ENCODE assay signal across 8 mouse cellular contexts in the genomic region with DNA sequence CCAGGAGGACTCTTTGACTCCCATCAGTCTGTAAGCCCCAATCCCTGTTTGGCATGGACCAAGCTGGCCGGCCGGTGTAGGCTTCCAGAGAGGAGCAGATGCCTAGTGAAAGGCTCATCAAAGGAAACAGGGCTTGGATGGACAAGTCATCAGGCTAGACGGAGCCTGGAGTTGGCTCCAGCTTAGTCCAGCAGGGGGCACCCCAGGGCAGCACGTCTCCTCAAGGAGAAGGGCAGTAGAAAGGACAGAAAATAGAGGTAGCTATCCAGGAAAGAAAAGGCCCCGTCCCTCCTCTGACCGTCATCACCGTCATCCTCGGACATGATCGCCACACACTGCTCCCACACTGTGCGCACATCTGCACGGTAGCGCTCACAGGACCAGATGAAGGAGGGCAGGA. TPM values are rescaled to one million over a fixed set of nuclear protein-coding genes. Genes with fewer than 3 reads are reported as not detected.
DNase-seq lines count a peak whose midpoint lies in the region; ATAC-seq and TF ChIP-seq lines count a peak whose summit lies in the region.

No protein-coding gene starts in this region.

- no peak overlapping the region for H3K27ac ChIP-seq in embryonic fibroblast, embryonic 13.5 days (ENCODE audit: insufficient read depth, low read length)
- H3K27ac ChIP-seq in heart, embryonic 10.5 days: peak overlapping the region; percentile 63
- H3K27ac ChIP-seq in kidney, embryonic 15.5 days: no peak overlapping the region

- DNase-seq in A20 (ENCODE audit: low read depth, low spot score): peak; percentile 79
- peak; percentile 81 to 87 for DNase-seq in adrenal gland, postnatal 4 days (ENCODE audit: low spot score in 2 of 2)
- peak; percentile 93 for DNase-seq in heart, embryonic 10.5 days (ENCODE audit: low spot score)
- DNase-seq in liver: peak; percentile 80
- DNase-seq in naive thymus-derived CD4-positive, alpha-beta T cell, adult 2 months (ENCODE audit: low read depth): peak; percentile 90
- peak; percentile 81 to 93 for DNase-seq in spleen, postnatal 4 days (ENCODE audit: low spot score in 2 of 2)

- H3K4me1 ChIP-seq in embryonic fibroblast, embryonic 13.5 days (ENCODE audit: control insufficient read depth, insufficient read depth, low read length): no peaks in the 10 kb centered on the region
- peaks cover 79% of the 10 kb centered on the region for H3K4me1 ChIP-seq in heart, embryonic 10.5 days
- peaks cover 76% of the 10 kb centered on the region for H3K4me1 ChIP-seq in kidney, embryonic 15.5 days

- TF ChIP-seq POLR2A in embryonic fibroblast, embryonic 13.5 days (IDR thresholded peaks at IDR 0.05; ENCODE audit: low read depth, low read length): no peak

- no peak overlapping the region for H3K9ac ChIP-seq in kidney, embryonic 15.5 days

- H3K9me3 ChIP-seq in heart, embryonic 10.5 days: no peaks in the 10 kb centered on the region
- no peaks in the 10 kb centered on the region for H3K9me3 ChIP-seq in kidney, embryonic 15.5 days (replicated peaks)

- 6% methylated on average over 12 of the region's 12 CpGs for WGBS in heart, embryonic 10.5 days
- WGBS in kidney, embryonic 15.5 days: 11% methylated on average over 12 of the region's 12 CpGs

- no peaks in the 10 kb centered on the region for H3K36me3 ChIP-seq in heart, embryonic 10.5 days
- H3K36me3 ChIP-seq in kidney, embryonic 15.5 days: no peaks in the 10 kb centered on the region

- ATAC-seq in kidney, embryonic 15.5 days (replicated peaks; ENCODE audit: low FRiP score): 0 out of 2 replicates have a peak, but pooled peaks have one; percentile 3

- H3K4me3 ChIP-seq in embryonic fibroblast, embryonic 13.5 days (ENCODE audit: insufficient read depth, low read length): no peak overlapping the region
- H3K4me3 ChIP-seq in heart, embryonic 10.5 days: no peak overlapping the region
- 0 out of 2 replicates have a peak overlapping the region, but pooled peaks have one; percentile 0 for H3K4me3 ChIP-seq in kidney, embryonic 15.5 days (replicated peaks)

- peak overlapping the region; percentile 26 for H3K4me2 ChIP-seq in kidney, embryonic 15.5 days

- peak; percentile 78 for TF ChIP-seq CTCF in embryonic fibroblast, embryonic 13.5 days (IDR thresholded peaks at IDR 0.05; ENCODE audit: borderline replicate concordance, insufficient read depth, low read length)

- H3K27me3 ChIP-seq in heart, embryonic 10.5 days (ENCODE audit: insufficient read depth, poor library complexity, severe bottlenecking): peaks cover 75% of the 10 kb centered on the region
- H3K27me3 ChIP-seq in kidney, embryonic 15.5 days: peaks cover 18% of the 10 kb centered on the region

RNA-seq across cellular contexts. Expression of gene P3h3, which starts 2.2 kb away (rescaled TPM):
- total RNA-seq in adrenal gland, postnatal 4 days (2021): 10 to 100 TPM; 47.3 to 52.2 TPM
- 72.7 and 76.7 TPM in 2 replicates for polyA plus RNA-seq in embryonic fibroblast, embryonic 13.5 days (2011; ENCODE audit: insufficient read length, low read depth, missing spikeins)
- polyA plus RNA-seq in heart, embryonic 10.5 days (2016; fragmentation: Nextera tagmentation; extraction: Ambion mirVana): 10.7 and 13.4 TPM in 2 replicates
- 23.7 and 28.6 TPM in 2 replicates for polyA plus RNA-seq in kidney, embryonic 15.5 days (2015; fragmentation: Nextera tagmentation; extraction: Ambion mirVana)

RNA-seq across cellular contexts. Expression of gene Gpr162, which starts 4.1 kb away (rescaled TPM):
- 1 to 10 TPM; 5.1 to 5.6 TPM for total RNA-seq in adrenal gland, postnatal 4 days (2021)
- polyA plus RNA-seq in embryonic fibroblast, embryonic 13.5 days (2011; ENCODE audit: insufficient read length, low read depth, missing spikeins): 0.55 and 0.63 TPM in 2 replicates
- polyA plus RNA-seq in heart, embryonic 10.5 days (2016; fragmentation: Nextera tagmentation; extraction: Ambion mirVana): 1.1 and 1.2 TPM in 2 replicates
- polyA plus RNA-seq in kidney, embryonic 15.5 days (2015; fragmentation: Nextera tagmentation; extraction: Ambion mirVana): 1.2 and 1.6 TPM in 2 replicates

RNA-seq across cellular contexts. Expression of gene Gnb3, which starts 19.6 kb away (rescaled TPM):
- total RNA-seq in adrenal gland, postnatal 4 days (2021): 10 to 100 TPM; 13.9 to 16.3 TPM
- 0.45 and 0.72 TPM in 2 replicates for polyA plus RNA-seq in embryonic fibroblast, embryonic 13.5 days (2011; ENCODE audit: insufficient read length, low read depth, missing spikeins)
- 2.4 and 5.2 TPM in 2 replicates for polyA plus RNA-seq in heart, embryonic 10.5 days (2016; fragmentation: Nextera tagmentation; extraction: Ambion mirVana)
- polyA plus RNA-seq in kidney, embryonic 15.5 days (2015; fragmentation: Nextera tagmentation; extraction: Ambion mirVana): 1.1 and 2.9 TPM in 2 replicates

RNA-seq across cellular contexts. Expression of gene Cd4, which starts 28.3 kb away (rescaled TPM):
- total RNA-seq in adrenal gland, postnatal 4 days (2021): under 1 TPM; 0.62 to 0.84 TPM
- polyA plus RNA-seq in embryonic fibroblast, embryonic 13.5 days (2011; ENCODE audit: insufficient read length, low read depth, missing spikeins): not detected in 2 replicates
- 0.05 TPM in 1 of 2 replicates, not detected in the other for polyA plus RNA-seq in heart, embryonic 10.5 days (2016; fragmentation: Nextera tagmentation; extraction: Ambion mirVana)
- polyA plus RNA-seq in kidney, embryonic 15.5 days (2015; fragmentation: Nextera tagmentation; extraction: Ambion mirVana): 0.06 and 0.26 TPM in 2 replicates

RNA-seq across cellular contexts. Expression of gene Cdca3, which starts 30.4 kb away (rescaled TPM):
- 10 to 100 TPM; 50.6 to 58.6 TPM for total RNA-seq in adrenal gland, postnatal 4 days (2021)
- 42.0 and 61.1 TPM in 2 replicates for polyA plus RNA-seq in embryonic fibroblast, embryonic 13.5 days (2011; ENCODE audit: insufficient read length, low read depth, missing spikeins)
- polyA plus RNA-seq in heart, embryonic 10.5 days (2016; fragmentation: Nextera tagmentation; extraction: Ambion mirVana): 150 and 179 TPM in 2 replicates
- 178 and 185 TPM in 2 replicates for polyA plus RNA-seq in kidney, embryonic 15.5 days (2015; fragmentation: Nextera tagmentation; extraction: Ambion mirVana)
